Mouse (Mus musculus) heart, embryonic 14.5 days (tissue): ENCODE data around the gene Smbd1. TPM values are rescaled to one million over a fixed set of nuclear protein-coding genes. Genes with fewer than 3 reads are reported as not detected.

Experiments
- ATAC-seq: fragments of 200-750 bp; cut with Nextera tagmentation; 2 replicates; pipeline ENCODE4 v1.8.0; 2017; ENCODE audit warnings: low read depth, moderate TSS enrichment; ENCODE audit not compliant: insufficient number of reproducible peaks, insufficient read depth, low FRiP score
- H3K27ac ChIP-seq, 2 experiments: fragments of 200-500 bp in 1 of 2; fragments of 300-500 bp in 1 of 2; sonication (generic) in 1 of 2; replicated peaks in 1 of 2; 2 replicates each; pipeline ENCODE4 v1.5.1; 2012 to 2014; ENCODE audit warnings: low read depth in 2 of 2, low read length in 2 of 2, control low read depth in 1 of 2, mild to moderate bottlenecking in 1 of 2, mixed read lengths in 1 of 2; ENCODE audit not compliant: control insufficient read depth in 1 of 2, insufficient read depth in 1 of 2
- H3K27me3 ChIP-seq: fragments of 300-500 bp; sonication (generic); 2 replicates; pipeline ENCODE4 v1.6.1; 2014; ENCODE audit warnings: mild to moderate bottlenecking, low read length, control low read depth; ENCODE audit not compliant: control insufficient read depth, insufficient read depth
- H3K36me3 ChIP-seq: fragments of 300-500 bp; sonication (generic); 2 replicates; pipeline ENCODE4 v1.6.1; 2014; ENCODE audit warnings: mild to moderate bottlenecking, control low read depth, low read length, mixed read lengths; ENCODE audit not compliant: control insufficient read depth, insufficient read depth
- H3K4me1 ChIP-seq, 2 experiments: fragments of 200-500 bp in 1 of 2; fragments of 300-500 bp in 1 of 2; sonication (generic) in 1 of 2; 2 replicates each; pipeline ENCODE4 v1.6.1; 2012 to 2014; ENCODE audit warnings: low read length in 2 of 2, control low read depth in 1 of 2, mixed read lengths in 1 of 2; ENCODE audit not compliant: control insufficient read depth in 2 of 2, insufficient read depth in 2 of 2
- H3K4me2 ChIP-seq: fragments of 300-500 bp; sonication (generic); 2 replicates; pipeline ENCODE4 v1.6.1; 2014; ENCODE audit warnings: mild to moderate bottlenecking, low read length
- H3K4me3 ChIP-seq, 2 experiments: fragments of 200-500 bp in 1 of 2; fragments of 300-500 bp in 1 of 2; sonication (generic) in 1 of 2; 2 replicates each; pipeline ENCODE4 v1.5.1; 2012 to 2014; ENCODE audit warnings: low read length in 2 of 2, mild to moderate bottlenecking in 2 of 2, control low read depth in 1 of 2, low read depth in 1 of 2, moderate library complexity in 1 of 2; ENCODE audit not compliant: control insufficient read depth in 1 of 2, insufficient read depth in 1 of 2
- H3K9ac ChIP-seq: fragments of 300-500 bp; sonication (generic); 2 replicates; pipeline ENCODE4 v1.6.1; 2014; ENCODE audit warnings: mild to moderate bottlenecking, low read length
- H3K9me3 ChIP-seq: fragments of 300-500 bp; sonication (generic); 2 replicates; pipeline ENCODE4 v1.6.1; 2016; ENCODE audit warnings: low read length, control low read depth; ENCODE audit not compliant: control insufficient read depth
- WGBS: fragments of 180-500 bp; shearing (Covaris S2); extraction: QIAGEN DNeasy Blood & Tissue Kit; methylation state at CpG from one replicate; pipeline ENCODE4 v1.1.7; 2014; 5-methylcytosine and 5-hydroxymethylcytosine counted together
- polyA plus RNA-seq: library from polyadenylated mRNA; unstranded; fragments of >200 nt; fragmentation: Nextera tagmentation; extraction: Ambion mirVana; gene quantifications from 2 replicates; pipeline ENCODE4 v1.2.1, GENCODE M21; 2014

The Smbd1 gene
- not detected in 2 replicates for polyA plus RNA-seq

DNA sequence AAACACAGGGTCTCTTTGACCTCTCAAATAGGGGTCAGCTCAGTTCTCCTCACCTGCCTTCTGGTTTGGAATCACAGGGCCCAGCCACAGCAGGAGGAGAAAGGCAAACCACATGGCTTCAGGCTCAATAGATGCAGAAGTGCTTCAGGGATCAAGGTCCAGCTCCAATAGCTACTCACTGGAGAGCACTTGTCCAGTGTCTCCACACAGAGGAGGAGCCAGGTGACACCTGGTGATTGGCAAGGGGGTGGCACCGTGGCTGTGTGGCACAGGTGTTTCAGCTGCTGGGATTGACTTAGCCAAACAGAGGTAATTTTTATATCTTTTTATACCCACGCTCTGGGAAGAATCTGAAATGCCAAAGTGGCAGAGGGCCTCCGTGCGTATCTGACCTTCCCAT lies at the start of gene Smbd1:
Smbd1 (minus strand) TSS at position 157 of the 400 bp plus-strand sequence.
- WGBS, result 89% methylated on average over 4 of the region's 4 CpGs
- ATAC-seq, result no peak
- Histone ChIP-seq H3K4me1 (peaks cover 17 to 21% of the 10 kb centered on the region in 2 experiments), H3K9ac (no peak within 1 kb of the TSS), H3K36me3 (no peaks in the 10 kb centered on the region), H3K27ac (no peak within 1 kb of the TSS), H3K9me3 (no peaks in the 10 kb centered on the region), H3K4me3 (no peak within 1 kb of the TSS), H3K4me2 (no peak within 1 kb of the TSS), H3K27me3 (no peaks in the 10 kb centered on the region)

DNA sequence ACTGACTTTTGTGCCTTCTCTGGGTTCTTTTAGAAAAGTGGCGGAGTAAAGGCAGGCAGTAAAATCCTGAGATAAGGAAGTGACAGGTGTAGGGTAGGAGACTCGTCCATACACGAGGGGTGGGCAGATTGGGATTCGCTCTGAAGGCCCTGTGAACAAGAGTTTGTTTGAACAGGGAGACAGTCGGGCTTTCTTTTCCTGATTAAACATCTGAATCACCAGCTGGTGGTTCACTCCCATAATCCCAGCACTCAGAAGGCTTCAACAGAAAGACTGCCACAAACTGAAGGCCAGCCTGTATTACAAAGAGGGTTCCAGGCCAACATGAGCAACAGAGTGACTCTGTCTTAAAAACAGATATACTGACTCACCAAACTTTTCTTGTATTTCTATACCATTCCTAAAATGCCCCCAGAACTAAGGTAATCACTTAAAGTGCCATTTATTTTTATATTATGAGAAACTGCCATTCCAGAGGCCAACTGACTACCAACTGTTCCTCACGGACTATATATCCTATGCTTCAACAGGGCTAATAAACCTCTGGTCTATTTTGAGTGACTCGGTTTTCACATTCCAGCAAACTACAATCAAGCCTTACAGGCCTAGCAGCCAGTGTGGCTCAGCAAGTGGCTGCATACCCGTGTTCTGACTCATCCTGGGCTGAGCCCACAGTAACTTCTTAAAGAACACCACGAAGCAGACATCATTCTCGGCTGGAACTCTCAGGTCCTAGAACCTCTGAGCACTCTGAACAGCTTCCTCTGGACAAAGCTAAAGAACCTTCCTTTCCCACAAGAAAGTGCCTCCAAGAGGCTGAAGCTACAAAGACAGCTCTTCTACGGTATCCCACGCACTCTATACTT lies 48.7 kb upstream of the Smbd1 start:
- H3K4me2 ChIP-seq, result peak overlapping the region; percentile 53
- peak; percentile 77 for ATAC-seq
- no peaks in the 10 kb centered on the region for H3K9me3 ChIP-seq
- peaks cover 22 to 48% of the 10 kb centered on the region in 2 experiments for H3K4me1 ChIP-seq
- peaks cover 26% of the 10 kb centered on the region for H3K36me3 ChIP-seq
- peak overlapping the region in 1 of 2 experiments; percentile 3; a peak in 1 of 4 replicates for H3K4me3 ChIP-seq
- no peaks in the 10 kb centered on the region for H3K27me3 ChIP-seq
- H3K27ac ChIP-seq, result peak overlapping the region; percentile 97 to 98
- H3K9ac ChIP-seq, result peak overlapping the region; percentile 65
- WGBS, result 26% methylated on average over 12 of the region's 12 CpGs

DNA sequence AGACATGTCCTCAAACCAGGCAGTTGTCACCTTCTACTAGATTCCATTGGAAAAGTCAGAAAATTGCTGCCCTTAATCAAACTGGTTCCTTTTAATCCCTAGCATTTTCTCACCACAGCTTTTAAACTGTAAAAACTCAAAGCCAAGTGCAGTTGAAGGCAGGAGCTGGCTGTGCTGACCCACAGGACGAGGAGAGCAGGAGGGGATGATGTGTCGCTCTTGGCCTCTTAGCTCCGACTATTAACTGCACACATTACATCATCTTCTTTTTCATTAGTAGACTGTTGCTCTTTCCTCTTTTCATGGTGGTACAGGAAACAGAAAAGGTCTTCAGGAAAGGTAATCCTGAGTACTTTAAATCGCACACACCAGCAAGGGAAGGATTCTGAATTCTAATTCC lies 48.1 kb upstream of the Smbd1 start:
- peaks cover 23% of the 10 kb centered on the region for H3K36me3 ChIP-seq
- H3K4me2 ChIP-seq, result peak overlapping the region; percentile 53; the same call in 1 of the 2 replicates
- no peaks in the 10 kb centered on the region for H3K27me3 ChIP-seq
- no peaks in the 10 kb centered on the region for H3K9me3 ChIP-seq
- peak overlapping the region; percentile 65 for H3K9ac ChIP-seq
- H3K27ac ChIP-seq, result peak overlapping the region; percentile 97 to 98
- no peak for ATAC-seq
- H3K4me3 ChIP-seq, result no peak overlapping the region
- peaks cover 26 to 48% of the 10 kb centered on the region in 2 experiments for H3K4me1 ChIP-seq
- WGBS, result 21% methylated on average over 4 of the region's 4 CpGs

DNA sequence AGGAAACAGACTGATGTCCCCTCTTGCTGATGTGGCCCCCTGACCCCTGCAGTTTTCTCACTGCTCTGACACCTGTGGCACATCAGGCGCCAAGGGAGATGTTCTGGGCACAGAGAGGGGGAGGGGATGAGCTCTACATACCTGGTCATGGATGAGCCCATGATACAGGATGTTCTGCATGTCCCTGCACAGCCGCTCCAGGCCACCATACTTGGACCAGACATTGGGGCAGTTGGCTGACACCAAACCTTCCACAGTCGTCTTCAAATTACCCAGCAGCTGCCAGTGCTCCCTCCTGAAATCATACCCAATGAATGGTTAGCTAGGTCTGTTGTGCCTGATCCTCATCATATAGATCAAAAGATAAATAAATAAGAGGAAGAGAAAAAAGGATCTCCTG lies 46.5 kb upstream of the Smbd1 start:
- Histone ChIP-seq H3K4me2 (no peak overlapping the region), H3K9me3 (no peaks in the 10 kb centered on the region), H3K4me1 (peaks cover 31 to 54% of the 10 kb centered on the region in 2 experiments), H3K9ac (no peak overlapping the region), H3K27me3 (no peaks in the 10 kb centered on the region), H3K4me3 (no peak overlapping the region), H3K36me3 (peaks cover 28% of the 10 kb centered on the region), H3K27ac (no peak overlapping the region)
- 93% methylated on average over 3 of the region's 3 CpGs for WGBS
- no peak for ATAC-seq

DNA sequence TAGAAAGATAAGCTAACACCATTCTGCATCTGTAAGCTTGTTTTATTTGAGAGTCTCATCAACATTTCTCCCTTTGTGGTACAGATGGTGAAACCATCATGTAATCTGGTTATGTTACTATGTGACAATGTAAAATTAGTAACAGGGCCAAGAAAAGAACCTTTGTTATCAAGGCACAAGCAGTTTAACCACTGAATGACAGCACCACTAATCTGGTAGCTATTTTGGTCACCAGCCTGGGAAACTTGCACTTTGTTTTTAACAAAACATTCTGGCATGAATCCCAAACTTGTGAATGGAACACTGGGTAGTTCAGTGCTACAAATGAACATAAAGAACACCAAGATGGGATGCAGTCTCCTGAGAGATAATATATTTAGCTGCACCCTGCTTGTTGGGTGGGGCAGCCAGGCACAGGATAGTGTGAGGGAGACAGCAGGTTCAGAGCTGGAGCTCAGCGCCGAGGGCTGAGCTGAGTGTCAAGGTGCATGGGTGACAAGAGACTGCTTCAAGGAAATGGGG lies 43.8 kb upstream of the Smbd1 start:
- H3K36me3 ChIP-seq, result peaks cover 40% of the 10 kb centered on the region
- peaks cover 25 to 42% of the 10 kb centered on the region in 2 experiments for H3K4me1 ChIP-seq
- 17% methylated on average over 2 of the region's 2 CpGs for WGBS
- H3K4me3 ChIP-seq, result peak overlapping the region in 1 of 2 experiments; percentile 11; a peak in 1 of 4 replicates
- H3K9ac ChIP-seq, result peak overlapping the region; percentile 63
- peak overlapping the region; percentile 54 for H3K4me2 ChIP-seq
- no peaks in the 10 kb centered on the region for H3K27me3 ChIP-seq
- peak; percentile 77 for ATAC-seq
- H3K9me3 ChIP-seq, result no peaks in the 10 kb centered on the region
- peak overlapping the region; percentile 95 to 96 for H3K27ac ChIP-seq

DNA sequence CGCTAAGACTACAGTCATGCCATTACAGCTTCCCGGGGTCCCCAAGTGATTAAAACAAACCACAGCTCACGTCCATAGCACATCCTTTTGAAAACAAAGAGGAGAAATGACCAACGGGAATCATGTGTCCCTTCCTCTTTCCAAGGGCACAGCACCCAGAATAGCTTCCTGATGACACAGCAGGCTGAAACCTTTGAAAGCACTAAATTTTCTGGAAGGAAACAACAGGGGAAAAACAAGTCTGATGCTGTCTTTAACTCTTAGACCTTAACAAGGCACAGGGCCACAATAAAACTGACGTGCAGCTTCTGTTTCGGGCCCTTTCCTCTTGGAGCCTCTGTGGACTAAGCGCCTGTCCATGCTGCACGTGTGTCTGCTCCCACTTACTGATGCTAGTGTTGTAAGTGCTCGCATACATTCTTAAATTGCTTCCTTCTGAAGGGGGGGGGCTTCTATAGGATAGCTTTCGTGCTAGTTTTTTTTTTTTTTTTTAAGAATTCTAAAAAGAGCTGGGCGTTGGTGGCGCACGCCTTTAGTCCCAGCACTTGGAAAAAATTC lies 43.3 kb upstream of the Smbd1 start:
- 13% methylated on average over 13 of the region's 13 CpGs for WGBS
- peak overlapping the region; percentile 95 to 96 for H3K27ac ChIP-seq
- peak overlapping the region in 1 of 2 experiments; percentile 11; a peak in 1 of 4 replicates for H3K4me3 ChIP-seq
- H3K9ac ChIP-seq, result peak overlapping the region; percentile 63
- H3K4me1 ChIP-seq, result peaks cover 21 to 37% of the 10 kb centered on the region in 2 experiments
- 0 out of 2 replicates have a peak, but pooled peaks have one; percentile 44 for ATAC-seq
- H3K4me2 ChIP-seq, result peak overlapping the region; percentile 54
- H3K36me3 ChIP-seq, result peaks cover 45% of the 10 kb centered on the region
- no peaks in the 10 kb centered on the region for H3K27me3 ChIP-seq
- no peaks in the 10 kb centered on the region for H3K9me3 ChIP-seq

DNA sequence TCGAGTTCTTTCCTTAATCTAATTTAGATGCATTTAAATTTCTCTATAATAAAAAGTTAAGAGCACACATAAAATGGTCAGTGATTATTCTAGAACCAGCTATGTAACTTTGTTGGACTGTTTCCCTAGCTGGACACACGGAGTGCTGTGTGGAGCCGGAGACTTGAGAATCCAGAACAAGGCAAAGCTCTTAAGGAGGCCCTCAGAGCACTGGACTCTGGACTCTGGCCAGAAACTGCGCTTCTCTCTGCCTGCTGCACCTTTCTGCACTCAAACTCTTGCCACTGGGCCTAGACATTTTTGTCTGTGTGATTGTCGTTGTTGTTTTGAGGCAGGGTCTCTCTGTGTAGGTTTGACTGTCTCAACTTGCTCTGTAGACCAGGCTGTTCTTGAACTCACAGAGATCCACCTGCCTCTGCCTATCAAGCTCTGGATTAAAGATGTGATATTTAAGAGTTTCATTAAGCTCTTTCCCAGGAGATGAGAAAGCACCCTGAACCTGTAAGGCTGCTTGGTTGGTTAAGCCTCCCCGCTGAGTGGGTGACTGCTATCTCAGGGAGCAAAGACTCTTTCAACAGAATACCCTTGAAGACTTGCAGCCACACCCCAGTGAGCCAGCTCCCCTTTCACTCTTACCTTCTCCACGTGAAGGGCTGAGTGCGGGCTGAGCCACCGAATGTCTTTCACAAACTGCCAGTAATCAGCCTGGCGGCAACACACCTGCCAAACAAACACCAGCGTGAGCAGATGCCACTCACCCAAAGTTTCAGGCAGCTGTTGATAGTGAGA lies 39.0 kb upstream of the Smbd1 start:
- no peak overlapping the region for H3K4me2 ChIP-seq
- ATAC-seq, result no peak
- H3K27me3 ChIP-seq, result no peaks in the 10 kb centered on the region
- peaks cover 73% of the 10 kb centered on the region for H3K36me3 ChIP-seq
- H3K9ac ChIP-seq, result no peak overlapping the region
- peaks cover 9 to 14% of the 10 kb centered on the region in 2 experiments for H3K4me1 ChIP-seq
- H3K4me3 ChIP-seq, result no peak overlapping the region
- H3K27ac ChIP-seq, result no peak overlapping the region
- 75% methylated on average over 11 of the region's 11 CpGs for WGBS
- no peaks in the 10 kb centered on the region for H3K9me3 ChIP-seq
